Mouse (Mus musculus): Measurements from ENCODE around the gene Gpank1.

DNA sequence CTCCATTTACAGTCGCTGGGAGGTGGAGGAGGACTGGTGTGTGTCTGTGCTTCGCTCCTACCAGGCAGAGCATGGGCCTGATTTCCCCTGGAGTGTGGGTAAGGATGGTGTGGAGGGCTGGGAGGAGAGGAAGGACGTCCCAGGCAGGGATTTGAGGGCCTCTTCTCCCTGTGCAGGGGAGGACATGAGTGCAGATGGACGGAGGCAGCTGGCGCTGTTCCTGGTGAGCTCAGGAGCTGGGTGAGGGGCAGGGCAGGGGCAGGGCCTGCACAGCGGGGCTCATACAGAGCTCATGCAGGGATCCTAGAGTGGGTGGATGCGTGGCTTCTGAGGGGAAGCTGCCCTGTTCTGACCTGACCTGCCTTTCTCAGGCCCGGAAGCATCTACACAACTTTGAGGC lies 19.0 kb upstream of the Gpank1 start:
- TF ChIP-seq CTCF (IDR thresholded peaks at IDR 0.05; ENCODE audit: low read depth) (no peak), EP300 (IDR thresholded peaks at IDR 0.05; ENCODE audit: low read depth) (no peak)
